Mouse (Mus musculus): Measurements from ENCODE around the gene Gpr141.
"Not testable (repeated sequence)": the region's sequence is repeated elsewhere in the genome, so short reads cannot be mapped to it uniquely, and the experiment has no call there.

Gene Gpr141

GRCm38 (mm10) chr13:19824071-19824470, at the start of gene Gpr141:
Gene Gpr141, minus strand, starts transcription at chr13:19824257.
- no peak for DNase-seq (ENCODE audit: low spot score in 2 of 2)

- DNase-seq (ENCODE audit: low spot score in 2 of 2): no peak
Observed at GRCm38 (mm10) chr13:19864241-19864640, 40.2 kb upstream of the Gpr141 start.

- no peak for DNase-seq (ENCODE audit: low spot score in 2 of 2)
Observed at GRCm38 (mm10) chr13:19854629-19855333, 30.7 kb upstream of the Gpr141 start.

- DNase-seq (ENCODE audit: low spot score in 2 of 2): no peak
Observed at GRCm38 (mm10) chr13:19854049-19854448, 30.0 kb upstream of the Gpr141 start.

GRCm38 (mm10) chr13:19843448-19843847, 19.4 kb upstream of the Gpr141 start:
- no peak for DNase-seq (ENCODE audit: low spot score in 2 of 2)

GRCm38 (mm10) chr13:19842707-19843106, 18.6 kb upstream of the Gpr141 start:
- no peak for DNase-seq (ENCODE audit: low spot score in 2 of 2)

GRCm38 (mm10) chr13:19841615-19842014, 17.6 kb upstream of the Gpr141 start:
- no peak for DNase-seq (ENCODE audit: low spot score in 2 of 2)

- DNase-seq (ENCODE audit: low spot score in 2 of 2): no peak
Observed at GRCm38 (mm10) chr13:19840206-19840605, 16.1 kb upstream of the Gpr141 start.

GRCm38 (mm10) chr13:19830560-19830959, 6.5 kb upstream of the Gpr141 start:
- no peak for DNase-seq (ENCODE audit: low spot score in 2 of 2)

GRCm38 (mm10) chr13:19828095-19828494, 4.0 kb upstream of the Gpr141 start:
- no peak for DNase-seq (ENCODE audit: low spot score in 2 of 2)

GRCm38 (mm10) chr13:19821639-19822038, 2.4 kb downstream of the Gpr141 start:
- DNase-seq (ENCODE audit: low spot score in 2 of 2): no peak

- no peak for DNase-seq (ENCODE audit: low spot score in 2 of 2)
Observed at GRCm38 (mm10) chr13:19819926-19820325, 4.1 kb downstream of the Gpr141 start.

GRCm38 (mm10) chr13:19819243-19819642, 4.8 kb downstream of the Gpr141 start:
- DNase-seq (ENCODE audit: low spot score in 2 of 2): no peak

- DNase-seq (ENCODE audit: low spot score in 2 of 2): no peak
Observed at GRCm38 (mm10) chr13:19794942-19795341, 29.1 kb downstream of the Gpr141 start.

- no peak for DNase-seq (ENCODE audit: low spot score in 2 of 2)
Observed at GRCm38 (mm10) chr13:19794486-19794885, 29.6 kb downstream of the Gpr141 start.

GRCm38 (mm10) chr13:19793761-19794160, 30.3 kb downstream of the Gpr141 start:
- no peak for DNase-seq (ENCODE audit: low spot score in 2 of 2)

- not testable (repeated sequence) for DNase-seq (ENCODE audit: low spot score in 2 of 2)
Observed at GRCm38 (mm10) chr13:19787946-19788345, 36.1 kb downstream of the Gpr141 start.

GRCm38 (mm10) chr13:19770163-19770562, 53.9 kb downstream of the Gpr141 start:
- no peak for DNase-seq (ENCODE audit: low spot score in 2 of 2)

GRCm38 (mm10) chr13:19767202-19767601, 56.9 kb downstream of the Gpr141 start:
- no peak for DNase-seq (ENCODE audit: low spot score in 2 of 2)

GRCm38 (mm10) chr13:19764276-19764675, 59.8 kb downstream of the Gpr141 start:
- no peak for DNase-seq (ENCODE audit: low spot score in 2 of 2)

- no peak for DNase-seq (ENCODE audit: low spot score in 2 of 2)
Observed at GRCm38 (mm10) chr13:19763211-19763610, 60.8 kb downstream of the Gpr141 start.

GRCm38 (mm10) chr13:19745741-19746140, 78.3 kb downstream of the Gpr141 start:
- DNase-seq (ENCODE audit: low spot score in 2 of 2): no peak

- no peak for DNase-seq (ENCODE audit: low spot score in 2 of 2)
Observed at GRCm38 (mm10) chr13:19744536-19744935, 79.5 kb downstream of the Gpr141 start.

GRCm38 (mm10) chr13:19734597-19734996, 89.5 kb downstream of the Gpr141 start:
- DNase-seq (ENCODE audit: low spot score in 2 of 2): no peak

Data from urinary bladder, adult 18-20 months (tissue).